Mouse (Mus musculus) midbrain, embryonic 15.5 days (tissue): Measurements from ENCODE around the gene Twf1. TPM values are rescaled to one million over a fixed set of nuclear protein-coding genes. Genes with fewer than 3 reads are reported as not detected.

Experiments used
- ATAC-seq: fragments of 200-750 bp; cut with Nextera tagmentation; replicated peaks from 2 replicates; pipeline ENCODE4 v1.8.0; 2017; ENCODE audit warnings: moderate TSS enrichment
- H3K27ac ChIP-seq: fragments of 300-500 bp; sonication (generic); 2 replicates; pipeline ENCODE4 v1.5.1; 2015; ENCODE audit warnings: mild to moderate bottlenecking, inconsistent platforms
- H3K27me3 ChIP-seq: fragments of 300-500 bp; sonication (generic); replicated peaks from 2 replicates; pipeline ENCODE4 v1.6.1; 2015; ENCODE audit warnings: inconsistent platforms
- H3K36me3 ChIP-seq: fragments of 300-500 bp; sonication (generic); replicated peaks from 2 replicates; pipeline ENCODE4 v1.6.1; 2015; ENCODE audit warnings: inconsistent platforms
- H3K4me1 ChIP-seq: fragments of 300-500 bp; sonication (generic); 2 replicates; pipeline ENCODE4 v1.6.1; 2015; ENCODE audit warnings: inconsistent platforms
- H3K4me2 ChIP-seq: fragments of 300-500 bp; sonication (generic); 2 replicates; pipeline ENCODE4 v1.6.1; 2015; ENCODE audit warnings: inconsistent platforms, mild to moderate bottlenecking, moderate library complexity
- H3K4me3 ChIP-seq: fragments of 300-500 bp; sonication (generic); 2 replicates; pipeline ENCODE4 v1.5.1; 2015; ENCODE audit warnings: mild to moderate bottlenecking, inconsistent platforms
- H3K9ac ChIP-seq: fragments of 300-500 bp; sonication (generic); 2 replicates; pipeline ENCODE4 v1.6.1; 2015; ENCODE audit warnings: mild to moderate bottlenecking, inconsistent platforms
- H3K9me3 ChIP-seq: fragments of 300-500 bp; sonication (generic); 2 replicates; pipeline ENCODE4 v1.6.1; 2016; ENCODE audit warnings: inconsistent platforms
- WGBS: fragments of 180-500 bp; shearing (Covaris S2); methylation state at CpG from one replicate; pipeline ENCODE4 v1.1.7; 2015; ENCODE audit warnings: mixed read lengths; 5-methylcytosine and 5-hydroxymethylcytosine counted together
- polyA plus RNA-seq: library from polyadenylated mRNA; unstranded; fragments of >200 nt; fragmentation: Nextera tagmentation; extraction: Ambion mirVana; gene quantifications from 2 replicates; pipeline ENCODE4 v1.2.1, GENCODE M21; 2015

Gene Twf1
- polyA plus RNA-seq, 1 experiment from 2014 or later = 78.6 TPM

GRCm38 (mm10) chr15:94565854-94566253, 23.8 kb downstream of the Twf1 start:
- Histone ChIP-seq H3K9ac (no peak overlapping the region), H3K4me2 (no peak overlapping the region), H3K4me3 (no peak overlapping the region), H3K27me3 (no peaks in the 10 kb centered on the region), H3K9me3 (no peaks in the 10 kb centered on the region), H3K36me3 (no peaks in the 10 kb centered on the region), H3K4me1 (no peaks in the 10 kb centered on the region), H3K27ac (no peak overlapping the region)
- WGBS = 88% methylated on average over 9 of the region's 9 CpGs
- no peak for ATAC-seq

- WGBS = 83% methylated on average over 2 of the region's 2 CpGs
- no peaks in the 10 kb centered on the region for H3K27me3 ChIP-seq
- H3K36me3 ChIP-seq = no peaks in the 10 kb centered on the region
- H3K4me1 ChIP-seq = no peaks in the 10 kb centered on the region
- H3K9me3 ChIP-seq = no peaks in the 10 kb centered on the region
- no peak for ATAC-seq
- no peak overlapping the region for H3K4me2 ChIP-seq
- no peak overlapping the region for H3K27ac ChIP-seq
- H3K4me3 ChIP-seq = no peak overlapping the region
- H3K9ac ChIP-seq = no peak overlapping the region
Measured at GRCm38 (mm10) chr15:94564909-94565308, 24.8 kb downstream of the Twf1 start.

GRCm38 (mm10) chr15:94558895-94559656, 30.6 kb downstream of the Twf1 start:
- Histone ChIP-seq H3K27me3 (no peaks in the 10 kb centered on the region), H3K27ac (no peak overlapping the region), H3K4me2 (no peak overlapping the region), H3K4me1 (no peaks in the 10 kb centered on the region), H3K36me3 (no peaks in the 10 kb centered on the region), H3K4me3 (no peak overlapping the region), H3K9ac (no peak overlapping the region), H3K9me3 (no peaks in the 10 kb centered on the region)
- no peak for ATAC-seq
- WGBS = 86% methylated on average over 17 of the region's 17 CpGs

- no peak overlapping the region for H3K4me3 ChIP-seq
- 21% methylated on average over 7 of the region's 7 CpGs for WGBS
- no peaks in the 10 kb centered on the region for H3K36me3 ChIP-seq
- ATAC-seq = peak; percentile 65
- no peak overlapping the region for H3K27ac ChIP-seq
- no peak overlapping the region for H3K4me2 ChIP-seq
- no peaks in the 10 kb centered on the region for H3K9me3 ChIP-seq
- no peak overlapping the region for H3K9ac ChIP-seq
- no peaks in the 10 kb centered on the region for H3K4me1 ChIP-seq
- H3K27me3 ChIP-seq = no peaks in the 10 kb centered on the region
Measured at GRCm38 (mm10) chr15:94557442-94557841, 32.2 kb downstream of the Twf1 start.

GRCm38 (mm10) chr15:94553536-94553935, 36.2 kb downstream of the Twf1 start:
- ATAC-seq = no peak
- H3K4me1 ChIP-seq = no peaks in the 10 kb centered on the region

GRCm38 (mm10) chr15:94544844-94545243, 44.8 kb downstream of the Twf1 start:
- no peaks in the 10 kb centered on the region for H3K27me3 ChIP-seq
- H3K4me2 ChIP-seq = no peak overlapping the region
- H3K9ac ChIP-seq = no peak overlapping the region
- 93% methylated on average over 4 of the region's 4 CpGs for WGBS
- H3K4me3 ChIP-seq = no peak overlapping the region
- no peak for ATAC-seq
- H3K4me1 ChIP-seq = peaks cover 6% of the 10 kb centered on the region
- no peak overlapping the region for H3K27ac ChIP-seq
- no peaks in the 10 kb centered on the region for H3K9me3 ChIP-seq
- H3K36me3 ChIP-seq = no peaks in the 10 kb centered on the region

More at GRCm38 (mm10) chr15:94553536-94553935, 36.2 kb downstream of the Twf1 start:
- H3K27ac ChIP-seq = no peak overlapping the region
- H3K9ac ChIP-seq = no peak overlapping the region
- no peaks in the 10 kb centered on the region for H3K27me3 ChIP-seq
- H3K36me3 ChIP-seq = no peaks in the 10 kb centered on the region
- WGBS = 96% methylated on average over 9 of the region's 9 CpGs
- H3K4me3 ChIP-seq = no peak overlapping the region
- no peak overlapping the region for H3K4me2 ChIP-seq
- no peaks in the 10 kb centered on the region for H3K9me3 ChIP-seq

GRCm38 (mm10) chr15:94544052-94544636, 45.5 kb downstream of the Twf1 start:
- Histone ChIP-seq H3K9me3 (no peaks in the 10 kb centered on the region), H3K27ac (peak overlapping the region; percentile 58; the same call in 1 of the 2 replicates), H3K36me3 (no peaks in the 10 kb centered on the region), H3K27me3 (no peaks in the 10 kb centered on the region), H3K4me2 (peak overlapping the region; percentile 88), H3K4me3 (peak overlapping the region; percentile 88), H3K9ac (peak overlapping the region; percentile 61), H3K4me1 (peaks cover 6% of the 10 kb centered on the region)
- WGBS = 40% methylated on average over 9 of the region's 9 CpGs
- no peak for ATAC-seq

GRCm38 (mm10) chr15:94543409-94544051, 46.2 kb downstream of the Twf1 start, which contains the start of the genes Pus7l and Irak4:
TSS of gene Pus7l (minus strand) at chr15:94543547.
TSS of gene Irak4 (plus strand) at chr15:94543643.
- H3K4me3 ChIP-seq = peak within 1 kb of the TSS; percentile 88
- peak within 1 kb of the TSS; percentile 88 for H3K4me2 ChIP-seq
- H3K9ac ChIP-seq = peak within 1 kb of the TSS; percentile 61
- H3K27ac ChIP-seq = peak within 1 kb of the TSS; percentile 70
- H3K4me1 ChIP-seq = peaks cover 6% of the 10 kb centered on the region
- H3K36me3 ChIP-seq = no peaks in the 10 kb centered on the region
- H3K27me3 ChIP-seq = no peaks in the 10 kb centered on the region
- no peaks in the 10 kb centered on the region for H3K9me3 ChIP-seq
- peak; percentile 99 for ATAC-seq
- under 1% methylated on average over 45 of the region's 45 CpGs for WGBS

- no peaks in the 10 kb centered on the region for H3K36me3 ChIP-seq
- H3K4me3 ChIP-seq = peak overlapping the region; percentile 88
- no peaks in the 10 kb centered on the region for H3K27me3 ChIP-seq
- peak overlapping the region; percentile 61 for H3K9ac ChIP-seq
- peak; percentile 91 for ATAC-seq
- H3K4me2 ChIP-seq = peak overlapping the region; percentile 88
- peaks cover 6% of the 10 kb centered on the region for H3K4me1 ChIP-seq
- 9% methylated on average over 22 of the region's 22 CpGs for WGBS
- H3K9me3 ChIP-seq = no peaks in the 10 kb centered on the region
- H3K27ac ChIP-seq = peak overlapping the region; percentile 70
Measured at GRCm38 (mm10) chr15:94542567-94543408, 46.9 kb downstream of the Twf1 start.

- no peaks in the 10 kb centered on the region for H3K36me3 ChIP-seq
- no peak overlapping the region for H3K27ac ChIP-seq
- no peak overlapping the region for H3K4me3 ChIP-seq
- 93% methylated on average over 3 of the region's 3 CpGs for WGBS
- no peak overlapping the region for H3K4me2 ChIP-seq
- no peaks in the 10 kb centered on the region for H3K27me3 ChIP-seq
- no peak for ATAC-seq
- H3K4me1 ChIP-seq = peaks cover 6% of the 10 kb centered on the region
- no peak overlapping the region for H3K9ac ChIP-seq
- no peaks in the 10 kb centered on the region for H3K9me3 ChIP-seq
Measured at GRCm38 (mm10) chr15:94539296-94539695, 50.4 kb downstream of the Twf1 start.

GRCm38 (mm10) chr15:94535521-94535920, 54.2 kb downstream of the Twf1 start:
- H3K4me1 ChIP-seq = no peaks in the 10 kb centered on the region
- no peak overlapping the region for H3K4me3 ChIP-seq
- H3K9me3 ChIP-seq = no peaks in the 10 kb centered on the region
- no peak for ATAC-seq
- no peak overlapping the region for H3K27ac ChIP-seq
- H3K4me2 ChIP-seq = no peak overlapping the region
- 91% methylated on average over 7 of the region's 7 CpGs for WGBS
- no peaks in the 10 kb centered on the region for H3K27me3 ChIP-seq
- no peak overlapping the region for H3K9ac ChIP-seq
- H3K36me3 ChIP-seq = no peaks in the 10 kb centered on the region

GRCm38 (mm10) chr15:94532956-94533355, 56.7 kb downstream of the Twf1 start:
- Histone ChIP-seq H3K4me2 (no peak overlapping the region), H3K27ac (no peak overlapping the region), H3K27me3 (no peaks in the 10 kb centered on the region), H3K36me3 (no peaks in the 10 kb centered on the region), H3K9ac (no peak overlapping the region), H3K4me3 (no peak overlapping the region), H3K9me3 (no peaks in the 10 kb centered on the region), H3K4me1 (no peaks in the 10 kb centered on the region)
- no peak for ATAC-seq
- 92% methylated on average over 6 of the region's 6 CpGs for WGBS
